Mouse (Mus musculus): Measurements from ENCODE around the gene Nfe2l1. TPM values are rescaled to one million over a fixed set of nuclear protein-coding genes. Genes with fewer than 3 reads are reported as not detected.

The Nfe2l1 gene
- 53.0 TPM for polyA plus RNA-seq (2017; shearing (Covaris generic))

GRCm38 (mm10) chr11:96829813-96830538 is at the start of gene Nfe2l1:
TSS of gene Nfe2l1 (minus strand) at chr11:96829968.

GRCm38 (mm10) chr11:96849681-96850467 is 20.1 kb upstream of the Nfe2l1 start, which contains the start of gene Copz2:
TSS of gene Copz2 (plus strand) at chr11:96849870.

DNA sequence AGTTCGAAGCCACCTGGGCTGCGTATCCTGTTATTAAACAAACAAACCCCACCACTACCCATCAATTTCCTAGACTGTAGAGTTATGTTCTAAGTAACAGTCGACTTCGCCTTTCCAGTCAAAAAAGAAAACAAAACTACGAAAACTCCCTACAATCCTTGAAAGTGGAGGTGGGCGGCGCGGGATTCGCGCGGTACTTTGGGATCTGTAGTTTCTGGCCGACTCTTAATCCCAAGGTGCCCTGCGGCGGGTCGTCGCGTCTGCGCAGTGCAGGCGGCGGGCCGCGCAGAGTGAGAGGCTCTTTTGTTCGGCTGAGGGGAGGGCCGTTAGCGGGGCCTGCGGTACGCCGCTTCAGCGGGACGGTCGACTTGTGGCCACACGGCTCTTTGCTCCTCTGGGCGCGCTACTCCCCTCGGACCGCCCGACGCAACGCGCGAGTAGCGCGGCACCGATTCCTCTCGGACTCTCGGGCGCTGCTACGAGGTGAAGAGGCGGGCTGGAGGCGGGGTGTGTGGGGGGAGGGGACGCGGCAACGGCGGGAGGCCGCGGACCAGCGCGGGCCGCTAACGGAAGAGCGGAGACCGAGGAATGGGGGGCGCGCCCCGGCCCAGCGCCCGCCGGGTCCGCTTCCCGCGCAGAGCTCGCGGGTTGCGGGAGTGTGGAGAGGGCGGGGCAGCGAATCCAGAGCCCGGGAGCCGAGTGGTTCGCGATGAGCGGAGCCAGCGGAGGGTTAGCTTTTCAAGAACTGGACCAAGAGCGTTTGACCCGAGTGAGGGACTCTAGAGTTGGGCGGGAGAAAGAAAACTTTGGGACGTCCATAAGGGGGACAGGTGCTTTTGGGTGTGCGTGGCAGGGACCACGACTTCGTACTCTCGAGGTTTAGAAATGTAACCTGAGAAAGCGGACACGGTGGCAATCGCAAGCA is 40.6 kb downstream of the Nfe2l1 start, which contains the start of gene Cbx1:
TSS of gene Cbx1 (plus strand) at position 257 of the 925 bp plus-strand sequence.

DNA sequence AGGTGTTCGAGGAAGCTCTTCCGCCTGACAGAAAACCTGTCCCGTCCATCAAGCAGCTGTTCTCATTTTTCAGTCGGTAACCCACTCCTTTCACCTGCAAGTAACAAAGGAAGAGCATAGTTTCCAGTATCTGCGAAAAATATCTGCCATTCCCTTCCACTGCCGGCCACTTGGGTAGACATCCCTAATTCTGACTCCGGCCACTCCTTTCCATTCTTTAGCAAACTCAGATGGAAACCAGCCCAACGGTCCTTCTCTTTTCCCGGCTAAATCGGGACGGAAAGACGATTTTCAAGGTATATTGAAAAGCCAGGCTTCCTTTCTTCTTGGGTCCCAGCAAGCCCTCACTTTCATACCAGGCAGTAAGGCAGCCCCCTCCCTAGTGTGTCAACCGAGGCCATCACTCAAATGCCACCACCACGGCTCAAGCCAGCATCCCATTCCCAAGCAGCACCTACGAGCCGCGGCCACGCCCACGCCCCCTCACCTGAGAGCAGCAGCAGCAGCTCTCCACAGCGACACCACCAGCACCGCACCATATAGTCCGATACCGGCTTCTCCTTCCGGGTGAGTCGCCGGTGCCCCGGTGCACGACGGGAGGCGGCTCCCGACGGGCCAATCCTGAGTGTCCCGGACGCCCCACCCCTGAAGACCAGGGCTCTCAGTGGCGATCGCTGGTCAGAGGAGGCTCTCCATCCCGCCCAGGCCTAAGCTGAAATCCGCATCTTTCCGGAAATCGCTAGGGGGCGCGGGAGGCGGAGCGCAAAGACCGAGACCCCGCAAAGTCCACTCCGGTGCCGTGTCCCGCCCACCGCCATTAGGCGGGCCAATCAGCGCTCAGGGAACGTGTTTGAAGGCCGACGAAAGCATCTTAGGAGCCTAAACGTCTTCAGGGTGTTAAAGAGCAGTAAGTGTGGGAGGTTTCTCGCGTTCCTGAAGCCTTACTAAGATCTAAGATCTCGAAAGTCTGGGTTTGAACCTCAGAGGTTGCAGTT is 52.5 kb downstream of the Nfe2l1 start, which contains the start of gene Snx11:
TSS of gene Snx11 (minus strand) at position 592 of the 995 bp plus-strand sequence.

Other genes with a start within 250 kb of the Nfe2l1 start
- gene Snx11, start 52.4 kb downstream of the Nfe2l1 start, polyA plus RNA-seq (2017; shearing (Covaris generic)) = 32.6 TPM
- 44.5 TPM for gene Cbx1, start 40.8 kb downstream of the Nfe2l1 start, polyA plus RNA-seq (2017; shearing (Covaris generic))
- gene Copz2, start 19.9 kb upstream of the Nfe2l1 start, polyA plus RNA-seq (2017; shearing (Covaris generic)) = 0.37 TPM
- gene Cdk5rap3, start 86.5 kb upstream of the Nfe2l1 start, polyA plus RNA-seq (2017; shearing (Covaris generic)) = 78.6 TPM
- gene Prr15l, start 98.1 kb upstream of the Nfe2l1 start, polyA plus RNA-seq (2017; shearing (Covaris generic)) = 0.13 TPM
- 40.8 TPM for gene Pnpo, start 114.0 kb upstream of the Nfe2l1 start, polyA plus RNA-seq (2017; shearing (Covaris generic))
- gene Sp2, start 153.0 kb upstream of the Nfe2l1 start, polyA plus RNA-seq (2017; shearing (Covaris generic)) = 76.0 TPM
- 29.5 TPM for gene Sp6, start 183.4 kb upstream of the Nfe2l1 start, polyA plus RNA-seq (2017; shearing (Covaris generic))
- gene Scrn2, start 200.0 kb upstream of the Nfe2l1 start, polyA plus RNA-seq (2017; shearing (Covaris generic)) = 14.4 TPM
- 0.22 TPM for gene Lrrc46, start 211.4 kb upstream of the Nfe2l1 start, polyA plus RNA-seq (2017; shearing (Covaris generic))
- 84.8 TPM for gene Mrpl10, start 211.6 kb upstream of the Nfe2l1 start, polyA plus RNA-seq (2017; shearing (Covaris generic))
- gene Osbpl7, start 220.7 kb upstream of the Nfe2l1 start, polyA plus RNA-seq (2017; shearing (Covaris generic)) = 35.0 TPM

Measured in CD4-positive, CD25-positive, alpha-beta regulatory T cell (primary cell).